Mouse (Mus musculus) gastrocnemius, adult 18-20 months (tissue): Measurements from ENCODE around the gene Kcnma1. TPM values are rescaled to one million over a fixed set of nuclear protein-coding genes. Genes with fewer than 3 reads are reported as not detected.
A peak's percentile ranks its signal among the peaks of the same experiment; 100 is the strongest.

Experiments used
- DNase-seq: peaks from one replicate; pipeline ENCODE4 v3.0.0; 2021; ENCODE audit warnings: low spot score
- long read RNA-seq, 2 experiments: library from polyadenylated mRNA; stranded (forward); transcript quantifications; one replicate each; pipeline ENCODE4 v2.0.0; 2021
- total RNA-seq, 2 experiments: library from RNA; stranded (reverse); gene quantifications; 2 replicates each; pipeline ENCODE4 v1.2.3; 2021

Kcnma1 gene
- 10 to 100 TPM; 44.2 to 58.9 TPM for total RNA-seq
- long read RNA-seq, experiment 1, partial matches to known transcripts = 23 of 27 reads
- long read RNA-seq, experiment 1, other reads (novel, unspliced or antisense) = 4 of 27 reads
- long read RNA-seq, experiment 2, partial matches to known transcripts = 6 of 13 reads
- long read RNA-seq, experiment 2, other reads (novel, unspliced or antisense) = 7 of 13 reads

DNA sequence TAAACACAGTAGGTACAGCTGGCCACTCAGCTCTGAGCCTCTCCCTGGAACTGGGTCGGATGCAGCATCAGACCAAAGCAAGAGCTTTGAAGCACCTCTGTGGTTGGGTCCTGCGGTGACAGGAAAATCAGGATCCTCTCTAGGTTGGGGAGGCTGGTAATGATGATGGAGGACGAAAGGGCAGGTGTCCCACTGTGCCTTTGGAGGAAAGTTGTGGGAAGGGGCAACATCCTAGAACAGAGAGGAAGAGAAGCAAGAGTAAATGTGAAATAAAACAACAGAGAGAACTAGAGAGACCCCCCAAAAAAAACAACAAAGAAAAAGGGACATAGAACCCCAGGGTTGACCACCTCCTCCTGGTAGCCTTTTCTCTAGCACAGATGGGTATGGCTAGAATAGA, at the start of gene Kcnma1:
Kcnma1 (minus strand) TSS at position 101 of the 400 bp plus-strand sequence.
- DNase-seq = no peak

DNA sequence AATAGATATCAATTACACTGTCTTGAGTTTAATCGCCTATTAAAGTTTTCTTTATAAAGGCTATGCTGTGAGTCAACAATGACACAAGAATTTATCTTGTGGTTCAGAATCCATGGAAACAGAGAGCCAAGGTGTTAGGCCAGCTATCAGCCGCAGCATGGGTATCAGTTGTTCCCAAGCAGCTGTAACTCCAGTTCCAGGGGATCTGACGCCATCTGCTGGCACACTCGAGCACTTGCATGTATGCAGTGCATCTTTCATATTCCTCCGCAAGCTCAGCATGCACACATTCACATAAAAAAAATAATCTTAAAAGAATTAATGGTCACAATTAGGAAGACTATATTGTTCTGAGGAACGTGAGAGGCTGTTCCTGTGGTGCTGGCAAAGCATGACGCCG, 45.5 kb upstream of the Kcnma1 start:
- DNase-seq = peak; percentile 18

DNA sequence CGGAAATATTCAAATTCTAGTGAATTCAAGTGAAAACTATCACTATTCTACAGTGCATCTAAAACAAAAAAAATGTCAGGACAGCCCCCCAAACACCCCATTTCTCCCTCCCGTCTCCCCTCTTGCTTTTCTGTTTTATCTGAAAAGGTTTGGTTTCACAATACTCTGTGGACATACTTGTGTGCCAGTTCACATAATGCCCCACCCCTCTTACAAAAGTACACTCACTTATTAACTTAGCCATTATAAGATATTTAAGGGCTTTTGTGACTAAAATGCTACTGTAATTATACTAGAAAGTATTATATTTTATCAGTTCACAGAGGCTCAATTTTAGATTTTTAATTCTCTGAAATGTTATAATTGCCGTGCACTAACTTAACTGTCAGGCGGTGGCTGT, 45.0 kb upstream of the Kcnma1 start:
- DNase-seq = no peak

DNA sequence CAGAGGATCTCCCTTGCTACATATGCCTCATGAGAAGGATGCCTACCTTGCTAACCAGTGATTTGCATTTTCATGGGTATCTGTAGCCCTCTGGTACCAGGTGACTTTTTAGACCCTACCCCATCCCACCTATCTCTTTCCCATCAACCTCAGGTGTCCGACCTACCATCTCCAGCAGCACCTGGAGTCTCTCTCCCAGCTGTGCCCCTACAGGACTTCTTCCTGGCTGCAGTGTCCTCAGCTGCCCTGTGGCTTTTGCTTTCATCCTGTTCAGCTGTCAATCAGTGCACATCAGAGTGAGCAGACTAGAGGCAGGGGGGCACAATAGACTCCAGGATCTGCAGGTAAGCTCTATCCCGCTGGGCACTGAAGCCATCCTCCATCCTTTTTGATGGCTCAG, 37.5 kb upstream of the Kcnma1 start:
- DNase-seq = no peak

DNA sequence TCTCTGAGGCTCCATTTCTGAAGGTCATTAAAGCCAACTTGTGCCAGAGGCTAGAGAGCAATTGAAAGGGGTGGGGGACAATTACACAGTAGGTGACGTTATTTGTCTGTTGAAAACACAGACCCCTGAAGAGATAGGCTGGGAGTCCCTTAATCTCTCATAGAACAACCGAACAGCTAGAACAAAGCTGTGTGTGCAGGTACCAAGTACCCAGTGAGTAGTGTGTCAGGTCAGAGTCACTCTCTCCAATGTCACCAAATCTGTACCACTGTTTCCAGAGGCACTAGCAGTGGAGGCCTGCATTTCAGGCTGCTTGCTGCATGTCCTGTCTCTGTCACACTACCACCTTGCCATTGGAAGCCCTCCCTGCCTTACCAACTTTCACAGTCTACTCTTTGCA, 22.3 kb upstream of the Kcnma1 start:
- DNase-seq = no peak

DNA sequence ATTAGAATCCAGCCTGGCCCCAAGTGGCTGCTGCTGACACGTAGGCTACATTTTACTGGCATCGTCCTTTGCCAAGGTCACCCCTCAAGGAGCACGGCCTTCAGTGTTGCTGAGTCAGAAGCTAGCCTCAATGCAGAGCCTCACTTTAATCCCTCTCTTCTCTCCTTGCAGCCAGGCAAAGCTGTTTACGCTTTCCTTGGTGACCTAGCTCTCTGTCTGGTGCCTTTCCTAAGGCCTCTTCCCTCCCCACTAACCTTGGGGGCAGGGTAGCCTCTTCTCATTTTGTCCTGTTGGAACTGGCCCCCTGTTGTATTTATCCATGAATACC, 21.9 kb upstream of the Kcnma1 start:
- DNase-seq = no peak

DNA sequence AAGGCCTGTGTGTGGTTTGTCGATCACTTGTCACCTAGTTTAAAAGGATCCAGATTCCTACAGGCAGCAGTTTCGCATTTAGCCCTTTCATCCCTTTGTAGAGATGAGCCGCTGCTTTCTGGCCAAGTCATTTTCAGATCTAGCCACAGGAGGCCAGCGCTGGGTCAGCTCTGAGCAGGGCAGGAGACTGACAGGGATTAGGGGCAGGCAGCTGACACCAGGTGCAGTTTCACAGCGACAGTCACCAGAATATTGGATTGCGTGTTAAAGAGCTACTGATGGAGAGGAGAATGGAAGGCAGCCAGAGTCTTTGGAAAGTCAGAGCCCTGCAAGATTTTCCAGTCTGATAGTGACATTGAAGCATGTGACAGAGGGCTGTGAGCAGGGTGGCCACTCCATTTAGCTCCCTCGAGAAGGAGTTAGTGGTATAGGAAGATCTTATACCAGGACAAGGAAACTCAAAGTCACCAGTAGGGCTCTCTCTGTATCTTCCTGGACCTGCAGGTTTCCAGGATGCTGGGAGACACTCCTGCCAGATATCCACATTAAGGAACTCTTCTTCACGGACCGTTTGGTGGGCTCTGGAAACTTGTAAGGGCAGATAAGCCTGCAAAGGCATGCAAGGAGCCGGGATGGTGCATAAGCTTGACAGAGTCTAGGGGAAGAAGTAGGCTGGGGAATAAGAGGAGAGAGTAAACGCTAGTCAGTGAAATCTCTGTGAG, 21.4 kb upstream of the Kcnma1 start:
- peak; percentile 69 for DNase-seq

DNA sequence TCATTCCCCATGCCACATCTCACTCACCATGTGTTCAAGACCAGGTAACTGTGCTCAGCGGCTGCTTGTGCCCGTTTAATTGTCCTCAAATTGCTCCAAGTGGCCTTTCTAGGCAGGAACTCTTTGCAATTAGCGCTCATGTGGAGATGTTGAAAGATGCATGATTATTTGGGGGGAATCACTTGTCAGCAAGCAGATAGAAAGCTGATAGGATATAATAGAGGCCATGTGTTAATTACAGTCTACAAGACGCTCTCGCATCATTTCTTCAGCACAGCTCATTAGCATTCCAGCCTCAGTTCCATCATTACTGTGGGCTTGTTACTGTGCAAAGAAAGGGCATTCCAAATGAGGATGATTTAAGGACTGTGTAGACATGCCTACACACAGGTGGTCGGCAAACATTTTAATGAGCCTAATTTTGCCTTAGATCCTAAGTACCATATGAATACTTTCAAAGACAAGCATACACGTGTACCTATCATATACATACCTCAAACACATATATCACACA, 18.6 kb upstream of the Kcnma1 start:
- DNase-seq = no peak

GRCm38 (mm10) chr14:24032201-24032600, 17.9 kb upstream of the Kcnma1 start:
- no peak for DNase-seq

DNA sequence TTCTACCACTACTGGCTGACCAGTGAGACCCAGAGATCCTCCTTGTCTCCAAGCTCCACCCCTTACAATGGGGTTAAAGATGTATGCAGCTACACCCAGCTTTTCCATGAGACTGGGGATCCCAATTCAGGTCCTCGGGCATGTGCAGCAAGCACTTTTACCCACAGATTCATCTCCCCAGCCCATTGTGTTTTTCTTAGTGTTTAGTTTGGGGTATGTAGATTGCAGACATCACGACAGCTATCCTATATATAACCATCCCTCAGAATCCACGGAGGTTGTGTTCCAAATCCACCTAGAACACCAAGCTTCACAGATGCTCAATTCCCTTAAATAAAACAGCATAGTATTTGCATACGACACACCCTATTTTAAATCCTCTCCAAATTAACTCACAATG, 6.4 kb upstream of the Kcnma1 start:
- no peak for DNase-seq

DNA sequence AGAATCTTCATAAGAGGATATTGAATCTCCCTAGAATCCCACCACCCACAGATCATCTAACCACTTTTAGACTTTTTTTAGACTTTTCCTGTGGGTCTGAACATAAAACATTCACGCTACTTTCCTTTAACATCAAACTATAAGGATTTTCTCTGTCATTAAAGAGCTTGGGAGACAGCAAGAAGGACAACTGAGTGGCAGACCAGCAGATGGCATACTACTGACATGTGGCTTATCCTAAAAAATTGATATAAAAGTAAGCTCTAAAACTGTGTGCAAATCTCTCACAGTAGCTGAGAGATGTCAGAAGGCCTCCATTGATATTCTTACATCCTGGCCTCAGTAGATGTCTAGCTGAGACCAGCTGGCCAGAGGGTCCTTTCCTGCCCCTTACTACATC, 4.3 kb downstream of the Kcnma1 start:
- DNase-seq = no peak

DNA sequence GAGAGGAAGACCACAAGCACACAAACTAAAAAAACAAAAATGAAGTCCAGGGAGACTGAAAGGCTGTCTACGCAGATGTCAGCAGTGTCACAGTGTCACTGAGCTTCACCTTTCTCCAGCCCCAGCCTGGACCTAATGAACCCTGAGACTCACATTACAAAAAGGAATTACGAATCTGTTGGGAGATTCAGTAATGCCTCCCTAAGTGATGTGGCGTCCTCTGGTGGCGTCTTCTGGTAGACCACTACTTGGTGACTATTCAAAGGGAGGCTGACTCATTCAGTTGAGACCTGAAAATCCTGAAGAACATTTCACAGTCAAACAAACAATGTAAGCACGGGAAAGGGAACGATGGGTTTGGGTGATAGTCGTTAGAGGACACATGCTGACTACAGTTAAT, 6.0 kb downstream of the Kcnma1 start:
- DNase-seq = peak; percentile 90

GRCm38 (mm10) chr14:24006276-24006675, 8.0 kb downstream of the Kcnma1 start:
- DNase-seq = no peak

DNA sequence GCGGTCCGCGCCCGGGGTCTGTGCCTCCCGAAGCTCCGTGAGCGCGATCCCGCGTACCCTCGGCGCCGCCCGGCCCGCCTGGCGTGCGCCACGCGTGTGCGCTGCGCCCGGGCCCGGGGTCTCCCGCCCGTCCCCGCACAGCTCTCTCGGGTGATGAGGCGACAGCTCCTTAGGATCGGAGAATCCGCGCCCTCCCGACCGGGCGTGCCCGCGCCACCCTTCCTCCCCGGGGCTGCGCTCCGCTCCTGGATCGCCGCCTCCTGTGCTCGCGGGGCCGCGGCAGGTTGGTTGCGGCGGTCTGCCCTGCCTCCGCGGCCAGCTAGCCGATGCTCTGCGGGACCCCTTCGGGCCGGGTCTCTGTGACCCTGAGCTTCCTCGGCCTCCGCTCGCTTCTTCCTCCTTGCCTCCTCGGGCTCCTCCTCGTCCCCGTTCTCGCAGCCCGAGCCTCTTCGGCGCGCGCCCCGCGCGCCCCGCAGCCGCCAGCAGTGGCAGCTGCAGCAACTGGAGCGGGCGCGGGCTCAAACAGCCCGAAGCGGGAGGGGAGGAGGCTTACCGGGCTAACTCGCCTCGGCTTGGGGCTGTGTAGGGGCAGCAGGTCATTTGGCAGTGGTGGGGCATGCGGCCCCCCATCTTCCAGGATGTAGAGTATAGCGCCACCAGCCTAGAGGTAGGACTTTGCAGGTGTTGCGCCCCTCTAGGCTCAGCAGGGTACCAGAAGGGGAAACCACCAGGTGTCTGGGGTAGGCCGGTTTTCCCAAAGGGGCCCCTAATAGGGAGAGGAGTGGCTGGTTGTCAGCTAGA, 9.6 kb downstream of the Kcnma1 start:
- peak; percentile 44 for DNase-seq

DNA sequence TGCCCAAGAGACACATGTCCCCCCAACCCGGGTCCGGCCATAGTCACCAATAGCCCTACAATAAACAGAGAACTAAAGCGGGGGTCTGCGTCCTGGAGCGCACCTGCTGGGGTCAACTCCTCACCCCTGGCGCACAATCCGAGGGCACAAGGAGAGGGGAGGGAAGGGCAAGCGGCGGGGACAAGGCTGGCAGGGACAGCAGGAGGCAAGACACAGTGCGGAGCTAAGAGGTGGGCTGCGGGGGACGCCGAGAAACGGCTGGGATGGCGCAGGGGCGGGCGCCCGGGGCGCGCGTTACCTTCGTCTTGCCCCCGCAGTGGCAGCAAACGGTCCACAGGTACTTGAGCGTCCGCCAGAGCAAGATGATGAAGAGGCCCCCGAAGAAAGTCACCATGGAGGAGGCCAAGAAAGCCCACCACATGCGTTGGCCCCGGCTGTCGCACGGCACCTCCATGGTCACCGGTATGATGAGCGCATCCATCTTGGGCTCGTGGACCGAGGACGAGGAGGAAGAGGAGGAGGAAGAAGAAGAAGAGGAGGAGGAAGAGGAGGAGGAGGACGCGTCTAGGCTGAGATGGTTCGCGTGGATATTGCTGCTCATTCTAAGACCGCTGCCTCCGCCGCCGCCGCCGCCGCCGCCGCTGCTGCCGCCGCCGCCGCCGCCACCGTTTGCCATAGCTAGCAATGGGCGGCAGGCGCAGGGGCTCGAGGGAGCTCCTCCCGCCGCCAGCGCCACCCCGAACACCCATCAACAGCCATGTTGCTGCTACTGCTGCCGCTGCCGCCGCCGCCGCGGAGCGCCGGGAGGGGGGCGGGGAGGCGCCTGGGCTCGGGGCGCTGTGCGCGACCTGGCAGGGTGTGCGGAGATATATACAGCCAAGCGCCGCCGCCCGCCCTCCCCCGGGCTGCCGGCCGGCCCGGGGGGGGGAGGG, 10.6 kb downstream of the Kcnma1 start:
- peak; percentile 61 for DNase-seq

DNA sequence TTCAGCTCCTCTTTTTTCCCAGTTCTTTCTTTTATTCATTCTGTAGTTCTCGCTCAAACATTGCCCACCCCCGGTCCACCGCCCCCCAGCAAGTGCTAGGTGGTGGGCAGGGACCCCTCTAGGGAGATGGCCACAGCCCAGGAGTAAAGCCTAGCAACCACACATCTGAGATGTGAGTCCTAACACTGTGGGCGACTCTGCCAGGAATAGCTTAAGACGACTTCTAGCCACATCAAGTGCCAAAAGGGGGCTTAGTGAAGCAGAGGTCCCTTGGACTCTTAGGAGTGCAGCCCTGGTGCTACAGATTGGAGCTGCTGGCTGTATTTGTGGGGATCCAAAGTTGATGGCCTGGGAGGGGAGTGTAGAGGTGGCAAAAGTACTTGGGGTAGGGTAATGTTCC, 11.6 kb downstream of the Kcnma1 start:
- no peak for DNase-seq

GRCm38 (mm10) chr14:23997912-23998311, 16.4 kb downstream of the Kcnma1 start:
- no peak for DNase-seq

- no peak for DNase-seq
These were observed 18.5 kb downstream of the Kcnma1 start for GRCm38 (mm10) chr14:23995831-23996230.

DNA sequence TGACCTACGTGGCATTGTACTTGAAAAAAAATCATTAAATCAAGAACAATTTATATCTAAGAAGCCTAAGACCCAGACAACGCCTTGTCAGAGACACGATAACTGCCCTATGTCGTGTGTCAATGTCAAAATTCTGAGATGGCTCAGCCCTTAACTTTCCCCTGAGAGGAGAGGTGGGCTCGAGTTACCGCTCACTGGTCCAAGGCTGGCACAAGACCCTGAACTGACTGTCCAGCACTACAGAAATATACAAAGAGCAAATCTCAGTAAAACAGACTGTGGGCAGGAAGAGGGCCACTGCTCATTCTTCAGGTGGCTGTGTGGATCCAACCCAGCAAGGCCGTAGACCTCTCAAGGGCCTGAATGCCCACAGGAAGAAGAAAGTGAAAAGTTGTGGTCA, 23.4 kb downstream of the Kcnma1 start:
- DNase-seq = peak; percentile 68

DNA sequence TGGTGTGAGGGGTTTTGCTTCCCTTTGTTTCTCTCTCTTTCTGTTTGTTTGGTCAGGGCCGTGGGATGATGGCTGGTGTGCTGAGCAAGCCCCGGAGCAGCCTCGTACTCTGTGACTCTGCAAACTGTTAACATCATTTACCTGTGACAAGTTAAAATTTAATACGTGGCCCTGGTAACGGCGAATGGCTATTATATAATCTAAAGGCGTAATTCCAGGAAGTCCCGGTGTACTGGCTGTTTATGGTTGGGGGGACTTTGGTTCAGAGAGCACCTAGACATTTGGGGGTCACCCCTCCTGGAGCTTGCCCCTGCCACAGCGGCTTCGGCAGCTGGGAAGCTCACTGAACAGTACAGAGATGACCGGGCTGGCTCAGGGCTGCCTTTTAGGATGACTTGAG, 24.6 kb downstream of the Kcnma1 start:
- no peak for DNase-seq

DNA sequence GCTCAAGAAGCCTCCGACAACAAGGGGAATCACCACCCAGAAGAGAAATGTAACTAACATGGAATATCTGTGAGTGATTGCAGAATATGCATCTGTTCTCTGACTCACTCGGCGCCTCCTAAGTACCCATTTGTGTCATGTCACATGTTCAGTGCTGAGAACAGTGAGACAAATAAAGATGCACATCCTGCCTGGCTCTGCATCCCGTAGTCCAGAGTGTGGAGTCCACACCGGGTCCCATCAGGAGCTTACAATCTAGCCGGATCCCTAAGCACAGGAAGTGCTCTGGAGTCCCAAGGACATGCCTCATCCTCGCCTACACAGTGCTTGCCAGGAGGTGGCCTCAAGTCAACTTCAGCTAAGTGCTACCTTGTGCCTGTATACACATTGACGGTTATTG, 32.1 kb downstream of the Kcnma1 start:
- no peak for DNase-seq
